Mouse (Mus musculus) brain, embryonic 14.5 days (tissue): Measurements from ENCODE around the gene Asb5.

Source experiments
- CTCF ChIP-seq: fragments of 200-500 bp; IDR thresholded peaks from 2 replicates; pipeline ENCODE4 v1.5.1; 2012; ENCODE audit warnings: inconsistent platforms, mild to moderate bottlenecking, moderate library complexity, borderline replicate concordance; ENCODE audit not compliant: insufficient read depth, insufficient read length; ENCODE audit errors: extremely low read depth
- POLR2A ChIP-seq: fragments of 200-500 bp; IDR thresholded peaks from 2 replicates; pipeline ENCODE4 v1.6.1; 2012; ENCODE audit warnings: mild to moderate bottlenecking, inconsistent platforms, borderline replicate concordance; ENCODE audit not compliant: poor library complexity, insufficient read depth, insufficient read length, severe bottlenecking; ENCODE audit errors: extremely low read depth

- TF ChIP-seq POLR2A (no peak), CTCF (no peak)
Observed at GRCm38 (mm10) chr8:54603440-54603839, 74.1 kb downstream of the Asb5 start.
